Mouse (Mus musculus): ENCODE measurements around the gene Mpp6.

The Mpp6 gene

GRCm38 (mm10) chr6:50149378-50149777, 39.3 kb downstream of the Mpp6 start:
- DNase-seq (ENCODE audit: low spot score), result no peak

- DNase-seq (ENCODE audit: low spot score), result no peak
These were observed 49.8 kb downstream of the Mpp6 start for GRCm38 (mm10) chr6:50159842-50160241.

GRCm38 (mm10) chr6:50163013-50163412, 53.0 kb downstream of the Mpp6 start:
- no peak for DNase-seq (ENCODE audit: low spot score)

- no peak for DNase-seq (ENCODE audit: low spot score)
These were observed 58.8 kb downstream of the Mpp6 start for GRCm38 (mm10) chr6:50168821-50169220.

- no peak for DNase-seq (ENCODE audit: low spot score)
These were observed 59.7 kb downstream of the Mpp6 start for GRCm38 (mm10) chr6:50169771-50170170.

GRCm38 (mm10) chr6:50175736-50176135, 65.7 kb downstream of the Mpp6 start:
- DNase-seq (ENCODE audit: low spot score), result no peak

GRCm38 (mm10) chr6:50180189-50180588, 70.1 kb downstream of the Mpp6 start:
- DNase-seq (ENCODE audit: low spot score), result no peak

- no peak for DNase-seq (ENCODE audit: low spot score)
These were observed 77.9 kb downstream of the Mpp6 start for GRCm38 (mm10) chr6:50187955-50188354.

GRCm38 (mm10) chr6:50189376-50189775, 79.3 kb downstream of the Mpp6 start:
- no peak for DNase-seq (ENCODE audit: low spot score)

- no peak for DNase-seq (ENCODE audit: low spot score)
These were observed 81.6 kb downstream of the Mpp6 start for GRCm38 (mm10) chr6:50191605-50192004.

GRCm38 (mm10) chr6:50192169-50192568, 82.1 kb downstream of the Mpp6 start:
- no peak for DNase-seq (ENCODE audit: low spot score)

- no peak for DNase-seq (ENCODE audit: low spot score)
These were observed 82.8 kb downstream of the Mpp6 start for GRCm38 (mm10) chr6:50192822-50193221.

GRCm38 (mm10) chr6:50193851-50194250, 83.8 kb downstream of the Mpp6 start:
- no peak for DNase-seq (ENCODE audit: low spot score)

- DNase-seq (ENCODE audit: low spot score), result no peak
These were observed 94.3 kb downstream of the Mpp6 start for GRCm38 (mm10) chr6:50204356-50204755.

- DNase-seq (ENCODE audit: low spot score), result no peak
These were observed 95.1 kb downstream of the Mpp6 start for GRCm38 (mm10) chr6:50205093-50205492.

GRCm38 (mm10) chr6:50214711-50215372, 104.8 kb downstream of the Mpp6 start:
- no peak for DNase-seq (ENCODE audit: low spot score)

- DNase-seq (ENCODE audit: low spot score), result no peak
These were observed 105.3 kb downstream of the Mpp6 start for GRCm38 (mm10) chr6:50215373-50215745.

- no peak for DNase-seq (ENCODE audit: low spot score)
These were observed 105.9 kb downstream of the Mpp6 start for GRCm38 (mm10) chr6:50215986-50216385.

- no peak for DNase-seq (ENCODE audit: low spot score)
These were observed 108.6 kb downstream of the Mpp6 start for GRCm38 (mm10) chr6:50218628-50219027.

GRCm38 (mm10) chr6:50219066-50219465, 109.0 kb downstream of the Mpp6 start:
- DNase-seq (ENCODE audit: low spot score), result no peak

GRCm38 (mm10) chr6:50220863-50221262, 110.8 kb downstream of the Mpp6 start:
- no peak for DNase-seq (ENCODE audit: low spot score)

GRCm38 (mm10) chr6:50222351-50222750, 112.3 kb downstream of the Mpp6 start:
- DNase-seq (ENCODE audit: low spot score), result no peak

GRCm38 (mm10) chr6:50222986-50223385, 112.9 kb downstream of the Mpp6 start:
- no peak for DNase-seq (ENCODE audit: low spot score)

GRCm38 (mm10) chr6:50223606-50224005, 113.6 kb downstream of the Mpp6 start:
- DNase-seq (ENCODE audit: low spot score), result no peak

Measured in urinary bladder, postnatal 10 days (tissue).